Mouse (Mus musculus) heart, embryonic 12.5 days (tissue): ENCODE measurements around the gene F2rl1. TPM values are rescaled to one million over a fixed set of nuclear protein-coding genes. Genes with fewer than 3 reads are reported as not detected.

Source experiments
- ATAC-seq: fragments of 200-750 bp; cut with Nextera tagmentation; 2 replicates; pipeline ENCODE4 v1.8.0; 2017; ENCODE audit warnings: moderate TSS enrichment, moderate library complexity; ENCODE audit not compliant: insufficient number of reproducible peaks, low FRiP score
- H3K27ac ChIP-seq: fragments of 300-500 bp; sonication (generic); 2 replicates; pipeline ENCODE4 v1.5.1; 2016; ENCODE audit warnings: mild to moderate bottlenecking, moderate library complexity; ENCODE audit not compliant: poor library complexity, severe bottlenecking
- H3K27me3 ChIP-seq: fragments of 300-500 bp; sonication (generic); replicated peaks from 2 replicates; pipeline ENCODE4 v1.6.1; 2016; ENCODE audit warnings: mild to moderate bottlenecking, moderate library complexity
- H3K36me3 ChIP-seq: fragments of 300-500 bp; sonication (generic); 2 replicates; pipeline ENCODE4 v1.6.1; 2016; ENCODE audit warnings: mild to moderate bottlenecking, moderate library complexity
- H3K4me1 ChIP-seq: fragments of 300-500 bp; sonication (generic); replicated peaks from 2 replicates; pipeline ENCODE4 v1.6.1; 2016; ENCODE audit warnings: mild to moderate bottlenecking
- H3K4me2 ChIP-seq: fragments of 300-500 bp; sonication (generic); 2 replicates; pipeline ENCODE4 v1.6.1; 2016; ENCODE audit warnings: mild to moderate bottlenecking, moderate library complexity
- H3K4me3 ChIP-seq: fragments of 300-500 bp; sonication (generic); 2 replicates; pipeline ENCODE4 v1.5.1; 2016; ENCODE audit warnings: mild to moderate bottlenecking
- H3K9ac ChIP-seq: fragments of 300-500 bp; sonication (generic); 2 replicates; pipeline ENCODE4 v1.6.1; 2016; ENCODE audit warnings: mild to moderate bottlenecking, moderate library complexity
- H3K9me3 ChIP-seq: fragments of 300-500 bp; sonication (generic); replicated peaks from 2 replicates; pipeline ENCODE4 v1.6.1; 2016; ENCODE audit warnings: mild to moderate bottlenecking, moderate library complexity
- WGBS: fragments of 180-500 bp; shearing (Covaris S2); methylation state at CpG from one replicate; pipeline ENCODE4 v1.1.7; 2016; 5-methylcytosine and 5-hydroxymethylcytosine counted together
- polyA plus RNA-seq: library from polyadenylated mRNA; unstranded; fragments of >200 nt; fragmentation: Nextera tagmentation; extraction: Ambion mirVana; gene quantifications from 2 replicates; pipeline ENCODE4 v1.2.1, GENCODE M21; 2016

Gene F2rl1
- polyA plus RNA-seq, 1 experiment from 2014 or later = not detected

DNA sequence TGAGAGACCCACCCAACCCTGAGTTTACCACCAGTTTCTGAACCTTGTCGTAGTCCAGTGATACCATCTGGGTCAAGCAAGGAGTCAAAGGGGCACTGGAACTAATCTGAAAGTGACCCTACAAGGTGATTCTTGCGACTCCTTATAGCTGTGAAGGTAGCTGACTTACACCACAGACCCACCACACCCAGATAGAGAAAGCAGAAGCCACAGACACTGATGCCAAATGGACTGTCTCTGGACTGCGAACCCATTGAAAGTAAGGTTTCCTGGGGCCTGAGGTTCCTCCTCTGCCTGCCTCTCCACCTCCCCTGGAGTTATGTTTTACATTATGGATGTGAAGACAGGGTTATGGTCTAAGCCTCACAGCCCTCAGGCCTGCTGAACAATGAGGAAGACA is 28.4 kb downstream of the F2rl1 start:
- H3K9me3 ChIP-seq = no peaks in the 10 kb centered on the region
- H3K9ac ChIP-seq = no peak overlapping the region
- H3K4me3 ChIP-seq = no peak overlapping the region
- H3K4me2 ChIP-seq = no peak overlapping the region
- H3K36me3 ChIP-seq = no peaks in the 10 kb centered on the region
- no peaks in the 10 kb centered on the region for H3K27me3 ChIP-seq
- H3K4me1 ChIP-seq = peaks cover 22% of the 10 kb centered on the region
- no peak overlapping the region for H3K27ac ChIP-seq
- ATAC-seq = no peak
- 84% methylated on average over 3 of the region's 3 CpGs for WGBS

DNA sequence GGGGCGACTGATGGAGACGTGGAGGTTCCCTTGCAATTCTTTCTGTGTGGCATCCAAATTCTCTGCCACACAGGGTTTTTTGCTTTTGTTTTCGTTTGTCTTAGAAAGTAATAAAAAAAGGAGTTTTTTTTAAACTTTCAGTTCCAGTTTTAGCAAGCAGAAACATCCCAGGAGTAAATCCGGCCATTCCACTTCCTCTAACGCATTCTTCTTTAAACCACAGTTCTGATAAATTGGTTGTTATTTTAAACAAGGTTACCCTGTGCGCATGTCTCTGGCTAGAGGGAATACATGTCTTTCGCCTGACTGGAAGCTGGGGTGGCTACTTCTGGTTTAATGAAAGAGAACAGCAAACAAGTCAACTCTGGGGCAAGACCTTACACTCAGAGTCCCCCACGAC is 30.2 kb downstream of the F2rl1 start:
- no peak overlapping the region for H3K4me3 ChIP-seq
- H3K4me1 ChIP-seq = peaks cover 22% of the 10 kb centered on the region
- H3K9me3 ChIP-seq = no peaks in the 10 kb centered on the region
- no peak for ATAC-seq
- H3K27me3 ChIP-seq = no peaks in the 10 kb centered on the region
- H3K4me2 ChIP-seq = no peak overlapping the region
- 59% methylated on average over 8 of the region's 8 CpGs for WGBS
- no peak overlapping the region for H3K27ac ChIP-seq
- no peaks in the 10 kb centered on the region for H3K36me3 ChIP-seq
- H3K9ac ChIP-seq = no peak overlapping the region

DNA sequence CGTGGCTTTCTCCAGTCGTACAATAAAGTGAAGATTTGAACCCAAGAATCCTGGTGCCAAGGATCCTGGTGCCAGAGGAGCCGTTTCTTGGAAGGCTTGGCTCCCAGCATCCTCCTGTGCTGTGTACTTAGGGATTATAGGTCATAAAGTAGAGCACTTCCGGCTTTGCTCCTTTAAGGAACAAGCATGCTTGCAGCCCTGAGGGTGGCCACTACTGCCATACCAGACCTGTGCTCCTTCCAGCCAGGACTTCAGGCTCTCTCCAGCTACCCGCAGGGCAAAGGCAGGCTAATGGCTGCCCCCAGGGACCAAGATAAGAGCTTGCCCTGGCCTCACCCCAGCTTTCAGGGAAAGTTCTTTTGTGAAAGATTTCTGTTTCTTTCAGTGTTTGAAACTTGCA is 31.7 kb downstream of the F2rl1 start:
- H3K36me3 ChIP-seq = no peaks in the 10 kb centered on the region
- H3K9ac ChIP-seq = no peak overlapping the region
- H3K4me2 ChIP-seq = no peak overlapping the region
- peaks cover 22% of the 10 kb centered on the region for H3K4me1 ChIP-seq
- no peak overlapping the region for H3K27ac ChIP-seq
- ATAC-seq = no peak
- H3K4me3 ChIP-seq = no peak overlapping the region
- no peaks in the 10 kb centered on the region for H3K9me3 ChIP-seq
- H3K27me3 ChIP-seq = no peaks in the 10 kb centered on the region
- 61% methylated on average over 5 of the region's 5 CpGs for WGBS

DNA sequence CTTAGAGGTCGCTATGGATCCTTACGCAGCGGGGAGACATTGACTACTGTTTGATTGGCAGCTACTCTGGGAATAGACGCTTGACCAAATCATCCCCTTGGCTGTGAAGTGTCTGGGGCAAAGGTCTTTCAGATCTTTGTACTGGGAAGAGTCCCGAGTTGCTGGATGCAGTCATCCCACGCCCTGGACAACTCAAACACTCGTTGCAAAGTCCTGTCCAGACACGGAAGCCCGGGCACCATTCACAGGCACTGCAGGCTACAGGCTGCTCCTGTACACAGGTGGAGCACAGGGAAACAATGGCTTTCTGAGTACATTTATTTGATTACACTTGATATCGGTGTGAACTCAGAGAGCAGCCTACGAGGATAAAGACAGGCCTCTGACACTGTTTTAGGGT is 33.7 kb downstream of the F2rl1 start:
- Histone ChIP-seq H3K27ac (no peak overlapping the region), H3K9me3 (no peaks in the 10 kb centered on the region), H3K36me3 (no peaks in the 10 kb centered on the region), H3K27me3 (no peaks in the 10 kb centered on the region), H3K4me2 (no peak overlapping the region), H3K9ac (no peak overlapping the region), H3K4me3 (no peak overlapping the region), H3K4me1 (peaks cover 22% of the 10 kb centered on the region)
- ATAC-seq = no peak
- WGBS = 65% methylated on average over 11 of the region's 11 CpGs

DNA sequence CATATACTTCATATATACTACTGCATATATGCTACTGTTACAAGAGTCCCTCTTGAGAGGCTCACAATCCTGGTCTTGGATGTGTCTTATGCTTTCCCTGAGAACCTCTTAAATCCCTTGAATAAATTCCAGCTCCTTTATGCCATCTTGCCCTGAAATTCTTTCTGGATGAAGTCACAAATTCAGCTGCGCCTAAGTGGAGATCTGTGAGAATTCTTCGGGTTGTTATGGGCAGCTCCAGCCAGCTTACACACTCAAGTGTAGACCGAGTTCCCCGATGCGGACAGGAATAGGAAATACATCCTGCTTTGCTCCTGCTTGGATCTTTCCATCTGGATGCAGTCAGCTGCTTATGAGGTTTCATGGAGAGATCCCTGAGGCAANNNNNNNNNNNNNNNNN is 40.4 kb downstream of the F2rl1 start:
- no peak overlapping the region for H3K9ac ChIP-seq
- H3K4me2 ChIP-seq = no peak overlapping the region

DNA sequence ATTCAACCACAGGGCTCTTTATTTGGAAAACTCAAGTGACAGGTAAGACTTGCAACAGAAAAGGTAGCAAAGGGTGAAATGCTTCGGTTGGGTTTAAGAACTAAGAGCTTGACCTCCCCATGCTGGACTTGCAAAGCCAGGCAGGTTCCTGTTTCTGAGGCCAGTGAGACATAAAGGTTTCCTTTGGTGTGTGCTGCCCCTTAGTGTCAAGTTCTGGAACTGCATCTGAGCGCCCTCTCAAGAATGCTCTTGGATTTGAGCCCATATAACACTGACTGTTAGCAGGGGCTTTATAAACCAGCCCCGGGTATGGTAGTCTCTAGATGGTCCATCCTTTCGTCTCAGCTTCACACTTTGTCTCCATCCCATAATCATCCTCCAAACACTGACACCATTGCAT is 43.6 kb downstream of the F2rl1 start:
- H3K4me2 ChIP-seq = no peak overlapping the region
- WGBS = 11% methylated on average over 4 of the region's 4 CpGs
- no peak for ATAC-seq
- H3K9me3 ChIP-seq = no peaks in the 10 kb centered on the region
- no peaks in the 10 kb centered on the region for H3K36me3 ChIP-seq
- H3K4me1 ChIP-seq = no peaks in the 10 kb centered on the region; the same call in 1 of the 2 replicates
- H3K27ac ChIP-seq = no peak overlapping the region
- H3K9ac ChIP-seq = no peak overlapping the region
- peaks cover 14% of the 10 kb centered on the region for H3K27me3 ChIP-seq
- no peak overlapping the region for H3K4me3 ChIP-seq

More for the DNA sequence above, 40.4 kb downstream of the F2rl1 start:
- H3K27ac ChIP-seq = peak overlapping the region; percentile 35; the same call in 1 of the 2 replicates
- H3K27me3 ChIP-seq = peaks cover 10% of the 10 kb centered on the region
- no peak overlapping the region for H3K4me3 ChIP-seq
- H3K9me3 ChIP-seq = no peaks in the 10 kb centered on the region
- no peaks in the 10 kb centered on the region for H3K36me3 ChIP-seq
- no peaks in the 10 kb centered on the region; the same call in 1 of the 2 replicates for H3K4me1 ChIP-seq
- 0 out of 2 replicates have a peak, but pooled peaks have one; percentile 49 for ATAC-seq
- 20% methylated on average over 5 of the region's 5 CpGs for WGBS

DNA sequence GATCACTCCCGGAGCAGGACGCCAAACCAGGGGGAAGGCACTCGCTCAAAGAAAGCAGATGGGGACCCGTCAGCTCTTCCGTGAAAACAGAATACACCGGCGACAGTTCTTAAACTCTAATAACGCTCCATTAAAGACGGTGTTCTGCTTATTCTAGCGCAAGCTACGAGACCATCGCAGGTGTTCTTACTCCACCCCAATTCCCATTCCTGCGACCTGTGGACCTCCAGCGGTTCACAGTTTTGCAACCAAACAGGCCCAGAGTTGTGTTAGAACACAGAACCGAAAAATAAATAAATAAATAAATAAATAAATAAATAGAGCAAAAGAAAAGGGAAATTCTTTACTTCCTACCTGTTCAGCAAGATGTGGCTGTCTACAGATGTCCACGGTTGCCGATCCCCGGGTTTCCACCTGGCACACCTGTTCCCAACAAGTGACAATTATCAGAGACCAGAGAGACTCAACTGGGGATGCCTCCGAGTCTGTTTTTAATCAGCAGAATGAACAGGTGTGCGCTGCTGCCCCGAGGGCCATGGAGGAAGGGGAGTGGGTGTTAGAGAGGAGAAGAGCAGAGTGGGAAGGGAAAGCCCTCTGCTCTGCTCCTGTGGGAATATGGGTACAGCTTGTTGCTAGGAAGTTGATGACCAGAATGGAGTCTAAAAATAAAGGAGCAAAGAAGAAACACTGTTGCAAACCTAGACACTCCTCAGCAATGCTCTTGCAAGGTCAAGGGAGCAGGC is 46.2 kb downstream of the F2rl1 start, which contains the start of gene S100z:
S100z (minus strand) TSS at position 51 of the 743 bp plus-strand sequence.
- Histone ChIP-seq H3K9me3 (no peaks in the 10 kb centered on the region), H3K27ac (no peak within 1 kb of the TSS), H3K4me1 (0 out of 2 replicates have a peak, but pooled peaks cover 11% of the 10 kb centered on the region), H3K4me2 (no peak within 1 kb of the TSS), H3K4me3 (no peak within 1 kb of the TSS), H3K27me3 (peaks cover 14% of the 10 kb centered on the region), H3K9ac (no peak within 1 kb of the TSS), H3K36me3 (no peaks in the 10 kb centered on the region)
- ATAC-seq = no peak
- WGBS = 81% methylated on average over 21 of the region's 21 CpGs

DNA sequence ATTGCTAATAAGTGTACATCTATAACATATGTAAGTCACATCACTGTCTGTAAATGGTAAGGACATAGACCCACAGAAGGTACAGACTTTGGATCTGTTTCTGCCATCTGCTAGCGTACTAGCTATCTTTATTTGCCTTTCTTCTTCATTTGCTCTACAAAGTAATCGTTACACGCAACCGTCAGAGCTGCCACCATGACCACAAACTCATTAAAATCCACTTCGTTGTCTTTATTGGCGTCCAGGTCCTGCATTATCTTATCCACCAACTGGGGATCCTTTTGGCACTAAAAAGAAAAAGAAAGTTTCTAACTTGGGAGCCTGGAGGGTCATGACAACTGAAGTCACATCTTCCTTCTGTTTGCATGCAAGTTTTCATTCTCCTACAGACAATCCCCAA is 47.9 kb downstream of the F2rl1 start:
- Histone ChIP-seq H3K27me3 (peaks cover 14% of the 10 kb centered on the region), H3K27ac (no peak overlapping the region), H3K4me2 (no peak overlapping the region), H3K36me3 (no peaks in the 10 kb centered on the region), H3K4me1 (0 out of 2 replicates have a peak, but pooled peaks cover 11% of the 10 kb centered on the region), H3K9me3 (no peaks in the 10 kb centered on the region), H3K9ac (no peak overlapping the region), H3K4me3 (no peak overlapping the region)
- 77% methylated on average over 6 of the region's 6 CpGs for WGBS
- no peak for ATAC-seq

DNA sequence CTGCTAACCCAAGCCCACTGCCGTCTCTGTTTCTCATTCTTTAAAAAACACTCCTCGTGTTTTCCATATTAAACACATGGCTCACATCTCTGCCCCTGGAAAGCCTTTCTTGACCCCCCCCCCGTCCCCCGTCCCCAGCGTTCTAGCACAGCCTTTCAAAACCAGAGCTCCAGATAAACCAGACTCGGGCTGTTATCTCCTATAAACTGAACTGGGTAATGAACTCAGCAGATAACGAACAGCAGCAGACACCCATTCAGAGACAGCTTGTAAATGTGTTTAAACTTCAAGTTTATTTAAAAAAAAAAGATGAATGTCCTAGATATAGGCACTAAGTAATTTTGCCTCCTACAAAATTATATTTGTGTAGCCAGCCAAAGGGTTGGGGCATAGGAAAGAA is 49.9 kb downstream of the F2rl1 start:
- Histone ChIP-seq H3K36me3 (no peaks in the 10 kb centered on the region), H3K9me3 (no peaks in the 10 kb centered on the region), H3K4me2 (no peak overlapping the region), H3K4me1 (0 out of 2 replicates have a peak, but pooled peaks cover 11% of the 10 kb centered on the region), H3K27me3 (peaks cover 7% of the 10 kb centered on the region), H3K27ac (no peak overlapping the region), H3K9ac (no peak overlapping the region), H3K4me3 (no peak overlapping the region)
- WGBS = 11% methylated on average over 7 of the region's 7 CpGs
- no peak for ATAC-seq

DNA sequence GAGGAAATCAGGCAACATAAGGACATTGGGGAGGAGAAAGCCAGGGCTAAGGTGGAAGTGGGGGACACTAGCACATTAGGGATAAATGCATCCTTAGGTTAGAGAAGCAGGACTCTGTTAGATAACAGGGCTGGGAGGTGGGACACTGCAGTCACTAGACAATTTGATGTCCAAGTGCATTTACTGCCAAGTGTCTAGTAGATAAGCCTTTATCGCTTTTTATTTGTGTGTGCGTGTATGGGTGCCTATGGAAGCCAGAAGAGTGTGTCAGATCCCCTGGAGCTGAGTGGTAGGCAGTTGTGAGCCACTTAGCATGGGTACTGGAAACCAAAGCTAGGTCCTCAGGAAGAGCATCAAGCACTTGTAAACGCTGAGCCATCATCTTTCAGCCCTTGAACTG is 50.7 kb downstream of the F2rl1 start:
- H3K4me2 ChIP-seq = no peak overlapping the region
- H3K27ac ChIP-seq = no peak overlapping the region
- H3K4me1 ChIP-seq = 0 out of 2 replicates have a peak, but pooled peaks cover 11% of the 10 kb centered on the region
- 60% methylated on average over 3 of the region's 3 CpGs for WGBS
- no peak overlapping the region for H3K4me3 ChIP-seq
- no peaks in the 10 kb centered on the region for H3K27me3 ChIP-seq
- no peak for ATAC-seq
- H3K9ac ChIP-seq = no peak overlapping the region
- H3K36me3 ChIP-seq = no peaks in the 10 kb centered on the region
- no peaks in the 10 kb centered on the region for H3K9me3 ChIP-seq

DNA sequence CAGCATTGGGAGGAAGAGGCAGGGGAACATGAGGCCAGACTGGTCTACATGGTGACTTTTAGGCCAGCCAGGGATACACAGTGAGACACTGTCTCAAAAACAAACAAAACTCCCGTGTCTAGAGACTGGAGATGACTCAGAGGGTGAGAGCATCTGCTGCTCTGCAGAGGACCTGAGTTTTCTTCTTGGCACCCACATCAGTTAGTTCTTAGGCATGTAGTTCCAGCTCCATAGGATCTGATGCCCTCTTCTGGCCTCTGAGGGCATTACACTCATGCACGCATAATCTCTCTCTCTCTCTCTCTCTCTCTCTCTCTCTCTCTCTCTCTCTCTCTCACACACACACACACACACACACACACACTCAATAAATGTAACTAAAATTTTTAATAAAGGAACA is 54.1 kb downstream of the F2rl1 start:
- 0 out of 2 replicates have a peak, but pooled peaks cover 11% of the 10 kb centered on the region for H3K4me1 ChIP-seq
- H3K36me3 ChIP-seq = no peaks in the 10 kb centered on the region
- H3K27ac ChIP-seq = no peak overlapping the region
- H3K4me3 ChIP-seq = no peak overlapping the region
- ATAC-seq = no peak
- H3K9ac ChIP-seq = no peak overlapping the region
- 49% methylated on average over 2 of the region's 2 CpGs for WGBS
- no peak overlapping the region for H3K4me2 ChIP-seq
- H3K27me3 ChIP-seq = no peaks in the 10 kb centered on the region
- H3K9me3 ChIP-seq = no peaks in the 10 kb centered on the region
